Mouse (Mus musculus): ENCODE results near the gene Adgrg1. TPM values are rescaled to one million over a fixed set of nuclear protein-coding genes. Genes with fewer than 3 reads are reported as not detected.

Adgrg1 gene
- polyA plus RNA-seq (2016; fragmentation: Nextera tagmentation; extraction: Ambion mirVana), result 193 and 210 TPM in 2 replicates

DNA sequence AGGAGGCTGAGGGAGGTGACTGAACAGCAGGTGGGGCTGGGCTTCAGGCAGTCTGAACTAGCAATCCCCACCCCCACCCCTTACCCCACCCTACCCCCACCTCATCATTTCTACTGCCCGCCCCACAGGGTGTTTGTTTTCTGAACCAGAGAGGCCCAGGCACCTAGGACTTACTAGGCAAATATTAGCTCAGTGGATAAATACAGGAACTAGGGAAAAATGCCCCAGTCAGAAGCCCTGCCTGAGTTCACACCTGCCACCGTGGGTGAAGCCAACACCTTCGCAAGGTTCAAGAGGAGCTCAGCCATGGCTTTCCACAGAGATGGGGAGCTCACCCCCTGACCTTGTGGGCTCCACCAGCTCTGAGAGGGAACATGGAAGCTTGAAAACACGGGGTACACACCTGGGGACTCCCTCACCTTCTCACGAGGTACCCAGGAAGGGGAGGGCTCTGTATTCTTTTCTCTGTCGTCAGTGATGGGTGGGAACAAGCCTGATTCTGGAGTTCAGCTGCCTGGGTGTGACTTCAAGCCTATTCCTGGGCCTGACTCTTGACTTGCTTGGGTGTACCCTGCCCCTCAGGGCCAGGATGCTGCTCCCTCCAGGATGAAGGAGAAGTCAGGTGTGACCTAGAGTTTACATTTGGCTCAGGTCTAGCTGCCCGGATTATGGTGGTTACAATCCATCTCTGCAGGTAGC lies at the start of gene Adgrg1:
Gene Adgrg1 (plus strand): TSS at position 285 of the 699 bp plus-strand sequence.
- H3K4me2 ChIP-seq (replicated peaks), result no peak within 1 kb of the TSS
- H3K9ac ChIP-seq (replicated peaks), result no peak within 1 kb of the TSS
- peaks cover 23% of the 10 kb centered on the region for H3K4me1 ChIP-seq
- H3K4me3 ChIP-seq, result no peak within 1 kb of the TSS
- ATAC-seq (ENCODE audit: low FRiP score, low read depth), result no peak
- 49% methylated on average over 7 of the region's 7 CpGs for WGBS
- H3K9me3 ChIP-seq, result no peaks in the 10 kb centered on the region
- no peaks in the 10 kb centered on the region for H3K36me3 ChIP-seq
- no peak within 1 kb of the TSS for H3K27ac ChIP-seq (replicated peaks)
- H3K27me3 ChIP-seq, result peaks cover 21% of the 10 kb centered on the region

GRCm38 (mm10) chr8:94928227-94928626 lies 46.3 kb upstream of the Adgrg1 start:
- WGBS, result 77% methylated on average over 3 of the region's 3 CpGs
- H3K4me3 ChIP-seq, result no peak overlapping the region

DNA sequence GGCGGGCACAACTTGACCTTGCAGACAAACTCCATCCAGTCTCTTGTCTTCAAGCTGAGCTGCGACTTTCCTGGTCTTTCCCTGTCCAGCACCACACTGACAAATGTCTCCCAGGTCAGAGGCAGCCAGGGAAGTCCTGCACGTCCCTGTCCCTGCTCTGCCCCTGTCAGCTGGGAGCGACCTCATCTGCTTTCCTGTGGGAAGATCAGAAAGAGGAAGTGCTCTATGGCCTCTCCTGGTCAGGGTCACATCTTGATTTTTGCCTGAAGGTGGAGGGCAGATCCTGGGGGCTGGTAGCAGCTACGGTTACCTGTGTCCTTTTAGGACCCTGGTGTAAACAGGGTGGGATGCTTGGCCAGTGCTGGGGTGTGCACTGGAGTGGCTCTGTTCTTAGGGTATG lies 40.6 kb upstream of the Adgrg1 start:
- WGBS, result 65% methylated on average over 5 of the region's 5 CpGs
- H3K36me3 ChIP-seq, result no peaks in the 10 kb centered on the region
- H3K27ac ChIP-seq (replicated peaks), result no peak overlapping the region
- no peaks in the 10 kb centered on the region for H3K4me1 ChIP-seq
- ATAC-seq (ENCODE audit: low FRiP score, low read depth), result no peak
- H3K4me3 ChIP-seq, result no peak overlapping the region
- no peak overlapping the region for H3K4me2 ChIP-seq (replicated peaks)
- no peaks in the 10 kb centered on the region for H3K9me3 ChIP-seq
- no peak overlapping the region for H3K9ac ChIP-seq (replicated peaks)
- no peaks in the 10 kb centered on the region; the same call in 1 of the 2 replicates for H3K27me3 ChIP-seq

More at GRCm38 (mm10) chr8:94928227-94928626, 46.3 kb upstream of the Adgrg1 start:
- Histone ChIP-seq H3K4me2 (replicated peaks) (no peak overlapping the region), H3K4me1 (no peaks in the 10 kb centered on the region), H3K36me3 (no peaks in the 10 kb centered on the region), H3K27ac (replicated peaks) (no peak overlapping the region), H3K9ac (replicated peaks) (no peak overlapping the region), H3K27me3 (no peaks in the 10 kb centered on the region; the same call in 1 of the 2 replicates), H3K9me3 (no peaks in the 10 kb centered on the region)
- no peak for ATAC-seq (ENCODE audit: low FRiP score, low read depth)

GRCm38 (mm10) chr8:94935172-94935571 lies 39.4 kb upstream of the Adgrg1 start:
- WGBS, result 86% methylated on average over 3 of the region's 3 CpGs
- no peak overlapping the region for H3K9ac ChIP-seq (replicated peaks)
- H3K27me3 ChIP-seq, result no peaks in the 10 kb centered on the region; the same call in 1 of the 2 replicates

DNA sequence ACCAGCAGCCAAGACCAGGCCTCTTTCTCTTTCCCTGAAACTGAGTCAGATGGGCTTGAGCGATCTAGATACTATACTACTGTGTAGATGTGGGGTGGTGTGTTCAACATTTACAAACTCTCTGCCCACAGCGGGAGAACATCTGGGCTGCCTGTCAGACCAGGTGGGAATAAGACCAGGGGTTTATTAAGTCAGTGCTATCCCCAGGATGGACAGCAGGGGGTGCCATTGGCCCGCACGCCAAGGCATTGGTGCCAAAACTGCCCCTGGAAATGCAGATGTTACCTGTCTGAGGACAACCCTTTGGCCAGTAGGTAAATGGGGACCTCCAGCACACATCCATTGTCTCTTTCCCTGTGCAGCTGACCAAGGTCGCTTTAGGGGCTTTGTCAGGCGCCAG lies 32.0 kb upstream of the Adgrg1 start:
- Histone ChIP-seq H3K27me3 (no peaks in the 10 kb centered on the region), H3K4me2 (replicated peaks) (no peak overlapping the region), H3K27ac (replicated peaks) (no peak overlapping the region), H3K4me1 (peaks cover 5% of the 10 kb centered on the region), H3K9ac (replicated peaks) (no peak overlapping the region), H3K9me3 (no peaks in the 10 kb centered on the region), H3K36me3 (no peaks in the 10 kb centered on the region), H3K4me3 (no peak overlapping the region)
- no peak for ATAC-seq (ENCODE audit: low FRiP score, low read depth)
- 10% methylated on average over 6 of the region's 6 CpGs for WGBS

More at GRCm38 (mm10) chr8:94935172-94935571, 39.4 kb upstream of the Adgrg1 start:
- Histone ChIP-seq H3K9me3 (no peaks in the 10 kb centered on the region), H3K4me3 (no peak overlapping the region), H3K4me1 (no peaks in the 10 kb centered on the region), H3K27ac (replicated peaks) (no peak overlapping the region), H3K4me2 (replicated peaks) (no peak overlapping the region), H3K36me3 (no peaks in the 10 kb centered on the region)
- no peak for ATAC-seq (ENCODE audit: low FRiP score, low read depth)

DNA sequence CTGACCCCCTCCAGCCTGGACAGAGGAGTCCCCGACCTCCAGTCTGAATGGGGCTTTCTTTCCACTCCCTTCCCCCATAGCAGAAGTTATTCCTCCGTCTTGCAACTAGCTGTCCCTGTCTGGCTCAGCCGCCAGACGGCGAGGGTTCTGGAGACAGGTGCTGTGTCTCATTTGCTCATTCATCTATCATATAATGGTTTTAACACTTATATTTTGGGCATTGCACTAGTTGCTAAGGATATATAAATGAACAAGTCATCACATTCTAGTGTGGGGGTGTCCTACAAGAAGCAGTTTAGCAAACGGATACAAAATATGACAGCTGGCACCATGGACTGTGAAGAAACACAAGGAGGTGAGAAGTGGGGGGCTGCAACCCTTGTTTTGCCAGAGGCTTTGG lies 29.4 kb upstream of the Adgrg1 start:
- no peak for ATAC-seq (ENCODE audit: low FRiP score, low read depth)
- no peak overlapping the region for H3K27ac ChIP-seq (replicated peaks)
- no peaks in the 10 kb centered on the region for H3K9me3 ChIP-seq
- no peak overlapping the region for H3K4me3 ChIP-seq
- H3K4me2 ChIP-seq (replicated peaks), result no peak overlapping the region
- no peaks in the 10 kb centered on the region for H3K27me3 ChIP-seq
- no peaks in the 10 kb centered on the region for H3K36me3 ChIP-seq
- WGBS, result 58% methylated on average over 6 of the region's 6 CpGs
- no peak overlapping the region for H3K9ac ChIP-seq (replicated peaks)
- peaks cover 5% of the 10 kb centered on the region for H3K4me1 ChIP-seq

DNA sequence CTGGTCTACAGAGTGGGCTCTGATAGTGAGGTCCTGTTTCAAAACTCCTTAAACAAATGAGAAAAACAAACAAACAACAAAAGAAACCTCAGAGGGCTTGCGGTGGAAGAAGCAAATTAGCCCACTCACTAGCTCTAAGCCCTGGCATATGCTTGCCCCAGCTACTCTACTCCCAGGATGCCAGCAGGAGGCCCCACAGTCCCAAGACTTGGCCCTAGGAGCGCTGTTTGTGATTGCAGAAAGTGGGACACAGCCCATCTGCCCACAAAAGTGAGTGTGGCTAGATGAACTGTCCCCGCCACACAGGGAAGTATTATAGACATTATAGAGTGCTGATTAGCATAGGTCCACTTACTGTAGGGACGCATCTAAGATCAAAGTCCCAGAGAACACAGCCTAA lies 26.1 kb upstream of the Adgrg1 start:
- H3K36me3 ChIP-seq, result no peaks in the 10 kb centered on the region
- no peak overlapping the region for H3K9ac ChIP-seq (replicated peaks)
- H3K27me3 ChIP-seq, result no peaks in the 10 kb centered on the region
- ATAC-seq (ENCODE audit: low FRiP score, low read depth), result no peak
- H3K4me2 ChIP-seq (replicated peaks), result no peak overlapping the region
- H3K27ac ChIP-seq (replicated peaks), result no peak overlapping the region
- peaks cover 5% of the 10 kb centered on the region for H3K4me1 ChIP-seq
- H3K4me3 ChIP-seq, result no peak overlapping the region
- 74% methylated on average over 4 of the region's 4 CpGs for WGBS
- H3K9me3 ChIP-seq, result no peaks in the 10 kb centered on the region

DNA sequence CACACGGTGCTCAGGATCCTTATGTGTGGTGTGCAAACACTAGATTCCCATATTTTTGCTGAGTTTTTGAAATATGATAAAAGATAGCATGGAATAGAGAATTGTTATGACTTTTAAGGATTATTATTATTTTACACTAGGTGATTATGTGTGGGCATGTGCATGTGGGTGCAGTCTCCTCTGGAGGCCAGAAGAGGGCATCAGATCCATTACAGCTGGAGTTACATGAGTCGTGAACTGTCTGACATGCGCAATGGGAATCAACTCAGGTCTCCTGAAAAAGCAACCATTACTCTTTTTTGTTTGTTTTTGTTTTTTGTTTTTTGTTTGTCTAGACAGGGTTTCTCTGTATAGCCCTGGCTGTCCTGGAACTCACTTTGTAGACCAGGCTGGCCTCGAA lies 25.5 kb upstream of the Adgrg1 start:
- H3K27ac ChIP-seq (replicated peaks), result no peak overlapping the region
- no peak for ATAC-seq (ENCODE audit: low FRiP score, low read depth)

DNA sequence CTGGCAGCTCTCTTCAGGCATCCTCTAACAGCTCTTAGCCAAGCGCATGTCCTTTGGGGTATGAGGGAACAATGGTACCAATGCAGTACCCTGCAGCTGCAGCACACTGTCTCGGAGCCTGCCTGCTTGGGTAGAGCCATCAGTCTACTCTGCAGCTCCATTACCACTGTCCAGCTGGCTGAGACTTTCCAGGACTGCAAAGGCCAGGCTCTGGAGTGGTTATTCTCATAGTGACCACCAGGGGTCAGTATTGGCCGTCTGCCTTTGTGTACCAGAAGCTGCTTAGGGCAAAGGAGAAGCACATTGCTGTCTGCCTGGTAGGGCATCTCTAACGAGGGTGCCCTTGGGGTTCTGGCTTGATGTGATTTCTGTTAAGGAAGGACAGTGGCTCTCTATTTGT lies 24.5 kb upstream of the Adgrg1 start:
- 20% methylated on average over 4 of the region's 4 CpGs for WGBS
- no peak overlapping the region for H3K4me3 ChIP-seq
- no peaks in the 10 kb centered on the region for H3K36me3 ChIP-seq
- no peak overlapping the region for H3K27ac ChIP-seq (replicated peaks)
- no peak overlapping the region for H3K4me2 ChIP-seq (replicated peaks)
- H3K4me1 ChIP-seq, result peaks cover 5% of the 10 kb centered on the region
- ATAC-seq (ENCODE audit: low FRiP score, low read depth), result peak; percentile 81
- H3K27me3 ChIP-seq, result 0 out of 2 replicates have a peak, but pooled peaks cover 5% of the 10 kb centered on the region
- H3K9me3 ChIP-seq, result no peaks in the 10 kb centered on the region
- H3K9ac ChIP-seq (replicated peaks), result no peak overlapping the region

More for the DNA sequence above, 25.5 kb upstream of the Adgrg1 start:
- WGBS, result 86% methylated on average over 4 of the region's 4 CpGs
- Histone ChIP-seq H3K9me3 (no peaks in the 10 kb centered on the region), H3K9ac (replicated peaks) (no peak overlapping the region), H3K27me3 (0 out of 2 replicates have a peak, but pooled peaks cover under 1% of the 10 kb centered on the region), H3K4me3 (no peak overlapping the region), H3K36me3 (no peaks in the 10 kb centered on the region), H3K4me1 (peaks cover 5% of the 10 kb centered on the region), H3K4me2 (replicated peaks) (no peak overlapping the region)

- ATAC-seq (ENCODE audit: low FRiP score, low read depth), result no peak
- H3K9ac ChIP-seq (replicated peaks), result no peak overlapping the region
- WGBS, result 76% methylated on average over 5 of the region's 5 CpGs
- no peak overlapping the region for H3K4me2 ChIP-seq (replicated peaks)
- no peaks in the 10 kb centered on the region for H3K36me3 ChIP-seq
- peaks cover 5% of the 10 kb centered on the region for H3K4me1 ChIP-seq
- H3K27ac ChIP-seq (replicated peaks), result no peak overlapping the region
- H3K9me3 ChIP-seq, result no peaks in the 10 kb centered on the region
- no peak overlapping the region for H3K4me3 ChIP-seq
- 0 out of 2 replicates have a peak, but pooled peaks cover 5% of the 10 kb centered on the region for H3K27me3 ChIP-seq
Observed at GRCm38 (mm10) chr8:94950458-94950857, 24.1 kb upstream of the Adgrg1 start.

- Histone ChIP-seq H3K4me1 (no peaks in the 10 kb centered on the region), H3K27ac (replicated peaks) (no peak overlapping the region), H3K9ac (replicated peaks) (no peak overlapping the region), H3K9me3 (no peaks in the 10 kb centered on the region), H3K4me3 (no peak overlapping the region), H3K4me2 (replicated peaks) (no peak overlapping the region), H3K27me3 (0 out of 2 replicates have a peak, but pooled peaks cover 5% of the 10 kb centered on the region), H3K36me3 (no peaks in the 10 kb centered on the region)
- 79% methylated on average over 5 of the region's 5 CpGs for WGBS
- ATAC-seq (ENCODE audit: low FRiP score, low read depth), result no peak
Observed at GRCm38 (mm10) chr8:94952086-94952485, 22.5 kb upstream of the Adgrg1 start.

DNA sequence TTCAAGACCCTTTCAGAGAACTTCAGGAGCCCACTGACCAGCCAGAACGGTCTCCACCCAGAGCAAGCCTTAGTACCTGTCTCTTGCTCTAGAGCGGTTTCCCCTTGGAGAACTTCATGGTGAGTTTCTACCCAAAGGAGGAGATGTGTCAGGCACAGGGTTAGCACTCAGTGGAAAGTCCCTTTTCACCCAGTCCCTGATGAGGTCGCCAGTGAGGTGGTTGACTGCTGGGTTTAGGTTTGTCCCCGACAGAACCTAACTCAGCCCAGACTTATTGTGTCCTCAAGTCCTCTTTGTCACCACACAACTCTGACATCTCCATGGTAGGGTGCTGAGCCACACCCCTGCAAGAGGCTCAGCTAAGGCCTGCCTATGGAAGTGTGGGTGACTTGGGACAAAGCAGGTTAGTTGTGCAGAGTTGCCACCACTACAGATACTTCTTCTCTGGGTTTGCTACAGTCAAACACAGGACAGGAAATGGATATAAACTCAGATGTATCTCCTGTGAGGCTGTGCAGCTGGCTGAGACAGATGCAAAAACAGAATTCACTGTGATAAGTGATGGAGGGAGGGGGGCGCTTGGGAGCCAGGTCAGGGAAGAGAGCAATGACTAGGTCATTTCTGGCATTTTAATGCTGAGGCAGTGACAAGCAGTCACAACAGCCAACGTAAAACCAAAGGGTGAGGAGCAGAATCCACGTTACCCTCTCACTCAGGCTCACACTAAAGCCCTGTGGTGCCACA lies 20.8 kb upstream of the Adgrg1 start:
- WGBS, result 78% methylated on average over 7 of the region's 7 CpGs
- Histone ChIP-seq H3K4me3 (no peak overlapping the region), H3K4me2 (replicated peaks) (no peak overlapping the region), H3K27me3 (0 out of 2 replicates have a peak, but pooled peaks cover 5% of the 10 kb centered on the region), H3K4me1 (no peaks in the 10 kb centered on the region), H3K9me3 (no peaks in the 10 kb centered on the region), H3K27ac (replicated peaks) (no peak overlapping the region), H3K9ac (replicated peaks) (no peak overlapping the region), H3K36me3 (no peaks in the 10 kb centered on the region)
- ATAC-seq (ENCODE audit: low FRiP score, low read depth), result no peak

All from midbrain, embryonic 12.5 days (tissue).